Mouse (Mus musculus) embryonic facial prominence, embryonic 10.5 days (tissue): ENCODE measurements around the gene Rufy2. TPM values are rescaled to one million over a fixed set of nuclear protein-coding genes. Genes with fewer than 3 reads are reported as not detected.

ENCODE experiments used
- DNase-seq: peaks from one replicate; pipeline ENCODE4 v3.0.0-alpha.2; 2017; ENCODE audit warnings: low spot score
- H3K27ac ChIP-seq: fragments of 300-500 bp; sonication (generic); replicated peaks from 2 replicates; pipeline ENCODE4 v1.5.1; 2016; ENCODE audit warnings: mild to moderate bottlenecking
- H3K27me3 ChIP-seq: fragments of 300-500 bp; sonication (generic); replicated peaks from 2 replicates; pipeline ENCODE4 v1.6.1; 2016; ENCODE audit warnings: low read depth, mild to moderate bottlenecking; ENCODE audit not compliant: poor library complexity, severe bottlenecking
- H3K36me3 ChIP-seq: fragments of 300-500 bp; sonication (generic); replicated peaks from 2 replicates; pipeline ENCODE4 v1.6.1; 2016; ENCODE audit warnings: mild to moderate bottlenecking, moderate library complexity
- H3K4me1 ChIP-seq: fragments of 300-500 bp; sonication (generic); 2 replicates; pipeline ENCODE4 v1.6.1; 2016
- H3K4me3 ChIP-seq: fragments of 300-500 bp; sonication (generic); 2 replicates; pipeline ENCODE4 v1.5.1; 2016; ENCODE audit warnings: mild to moderate bottlenecking, moderate library complexity
- H3K9me3 ChIP-seq: fragments of 300-500 bp; sonication (generic); 2 replicates; pipeline ENCODE4 v1.6.1; 2016; ENCODE audit warnings: mild to moderate bottlenecking
- WGBS: fragments of 180-500 bp; shearing (Covaris S2); methylation state at CpG from one replicate; pipeline ENCODE4 v1.1.7; 2016; 5-methylcytosine and 5-hydroxymethylcytosine counted together
- polyA plus RNA-seq: library from polyadenylated mRNA; unstranded; fragments of >200 nt; fragmentation: Nextera tagmentation; extraction: Ambion mirVana; gene quantifications from 2 replicates; pipeline ENCODE4 v1.2.1, GENCODE M21; 2016

Rufy2 gene
- polyA plus RNA-seq, 1 experiment from 2014 or later = 25.4 TPM

GRCm38 (mm10) chr10:62987341-62987740 lies 7.3 kb downstream of the Rufy2 start:
- H3K9me3 ChIP-seq = no peaks in the 10 kb centered on the region
- no peaks in the 10 kb centered on the region for H3K27me3 ChIP-seq
- DNase-seq = peak; percentile 50
- H3K4me3 ChIP-seq = no peak overlapping the region
- no peaks in the 10 kb centered on the region for H3K4me1 ChIP-seq
- WGBS = 21% methylated on average over 3 of the region's 3 CpGs
- peaks cover 98% of the 10 kb centered on the region for H3K36me3 ChIP-seq
- H3K27ac ChIP-seq = no peak overlapping the region

GRCm38 (mm10) chr10:62990636-62991035 lies 10.6 kb downstream of the Rufy2 start:
- peaks cover 98% of the 10 kb centered on the region for H3K36me3 ChIP-seq

GRCm38 (mm10) chr10:62993991-62994390 lies 14.0 kb downstream of the Rufy2 start:
- Histone ChIP-seq H3K36me3 (peaks cover 97% of the 10 kb centered on the region), H3K4me3 (no peak overlapping the region), H3K4me1 (no peaks in the 10 kb centered on the region), H3K27ac (no peak overlapping the region), H3K27me3 (no peaks in the 10 kb centered on the region), H3K9me3 (no peaks in the 10 kb centered on the region)
- 85% methylated on average over 8 of the region's 9 CpGs for WGBS
- DNase-seq = no peak

More at GRCm38 (mm10) chr10:62990636-62991035, 10.6 kb downstream of the Rufy2 start:
- no peak for DNase-seq
- no peaks in the 10 kb centered on the region for H3K9me3 ChIP-seq
- no peaks in the 10 kb centered on the region for H3K4me1 ChIP-seq
- no peak overlapping the region for H3K27ac ChIP-seq
- no peak overlapping the region for H3K4me3 ChIP-seq
- WGBS = 94% methylated on average over 15 of the region's 15 CpGs
- no peaks in the 10 kb centered on the region for H3K27me3 ChIP-seq

GRCm38 (mm10) chr10:63000584-63000983 lies 20.6 kb downstream of the Rufy2 start:
- Histone ChIP-seq H3K9me3 (no peaks in the 10 kb centered on the region), H3K27ac (no peak overlapping the region), H3K4me1 (no peaks in the 10 kb centered on the region), H3K36me3 (peaks cover 97% of the 10 kb centered on the region), H3K4me3 (no peak overlapping the region), H3K27me3 (no peaks in the 10 kb centered on the region)
- no peak for DNase-seq
- 79% methylated on average over 9 of the region's 9 CpGs for WGBS

GRCm38 (mm10) chr10:63003252-63003651 lies 23.2 kb downstream of the Rufy2 start:
- Histone ChIP-seq H3K4me1 (no peaks in the 10 kb centered on the region), H3K4me3 (no peak overlapping the region), H3K27ac (no peak overlapping the region), H3K9me3 (no peaks in the 10 kb centered on the region), H3K27me3 (no peaks in the 10 kb centered on the region), H3K36me3 (peaks cover 99% of the 10 kb centered on the region)
- 75% methylated on average over 9 of the region's 9 CpGs for WGBS
- DNase-seq = no peak

- no peak for DNase-seq
- H3K36me3 ChIP-seq = peaks cover 100% of the 10 kb centered on the region
Measured at GRCm38 (mm10) chr10:63004556-63004955, 24.5 kb downstream of the Rufy2 start.

GRCm38 (mm10) chr10:63008193-63008592 lies 28.2 kb downstream of the Rufy2 start:
- H3K36me3 ChIP-seq = peaks cover 99% of the 10 kb centered on the region
- no peak for DNase-seq
- no peak overlapping the region for H3K27ac ChIP-seq
- WGBS = 75% methylated on average over 3 of the region's 3 CpGs
- H3K9me3 ChIP-seq = no peaks in the 10 kb centered on the region
- H3K4me3 ChIP-seq = no peak overlapping the region
- H3K27me3 ChIP-seq = no peaks in the 10 kb centered on the region
- H3K4me1 ChIP-seq = no peaks in the 10 kb centered on the region

More at GRCm38 (mm10) chr10:63004556-63004955, 24.5 kb downstream of the Rufy2 start:
- Histone ChIP-seq H3K27me3 (no peaks in the 10 kb centered on the region), H3K4me3 (no peak overlapping the region), H3K4me1 (no peaks in the 10 kb centered on the region), H3K27ac (no peak overlapping the region), H3K9me3 (no peaks in the 10 kb centered on the region)
- 92% methylated on average over 9 of the region's 9 CpGs for WGBS

GRCm38 (mm10) chr10:63010268-63010667 lies 30.2 kb downstream of the Rufy2 start:
- Histone ChIP-seq H3K27ac (no peak overlapping the region), H3K36me3 (peaks cover 98% of the 10 kb centered on the region), H3K27me3 (no peaks in the 10 kb centered on the region), H3K9me3 (no peaks in the 10 kb centered on the region), H3K4me1 (no peaks in the 10 kb centered on the region), H3K4me3 (no peak overlapping the region)
- no peak for DNase-seq
- 86% methylated on average over 4 of the region's 4 CpGs for WGBS

- no peak overlapping the region for H3K27ac ChIP-seq
- peaks cover 98% of the 10 kb centered on the region for H3K36me3 ChIP-seq
- 91% methylated on average over 6 of the region's 6 CpGs for WGBS
Measured at GRCm38 (mm10) chr10:63011556-63011955, 31.5 kb downstream of the Rufy2 start.

GRCm38 (mm10) chr10:63013476-63013875 lies 33.5 kb downstream of the Rufy2 start:
- no peaks in the 10 kb centered on the region for H3K9me3 ChIP-seq
- H3K27ac ChIP-seq = no peak overlapping the region
- no peaks in the 10 kb centered on the region for H3K27me3 ChIP-seq
- H3K4me1 ChIP-seq = no peaks in the 10 kb centered on the region
- no peak overlapping the region for H3K4me3 ChIP-seq
- WGBS = 86% methylated on average over 3 of the region's 3 CpGs
- no peak for DNase-seq
- peaks cover 95% of the 10 kb centered on the region for H3K36me3 ChIP-seq

More at GRCm38 (mm10) chr10:63011556-63011955, 31.5 kb downstream of the Rufy2 start:
- Histone ChIP-seq H3K4me1 (no peaks in the 10 kb centered on the region), H3K9me3 (no peaks in the 10 kb centered on the region), H3K4me3 (no peak overlapping the region), H3K27me3 (no peaks in the 10 kb centered on the region)
- DNase-seq = no peak

- no peak for DNase-seq
- H3K27me3 ChIP-seq = no peaks in the 10 kb centered on the region
- WGBS = 87% methylated on average over 9 of the region's 9 CpGs
- H3K36me3 ChIP-seq = peaks cover 95% of the 10 kb centered on the region
- no peak overlapping the region for H3K27ac ChIP-seq
- no peak overlapping the region for H3K4me3 ChIP-seq
- H3K4me1 ChIP-seq = no peaks in the 10 kb centered on the region
- H3K9me3 ChIP-seq = no peaks in the 10 kb centered on the region
Measured at GRCm38 (mm10) chr10:63014168-63014567, 34.1 kb downstream of the Rufy2 start.

GRCm38 (mm10) chr10:63019304-63019703 lies 39.3 kb downstream of the Rufy2 start:
- Histone ChIP-seq H3K27ac (no peak overlapping the region), H3K36me3 (peaks cover 50% of the 10 kb centered on the region), H3K9me3 (no peaks in the 10 kb centered on the region), H3K4me1 (peaks cover 21% of the 10 kb centered on the region), H3K27me3 (no peaks in the 10 kb centered on the region), H3K4me3 (no peak overlapping the region)
- no peak for DNase-seq
- WGBS = 92% methylated on average over 6 of the region's 6 CpGs

GRCm38 (mm10) chr10:63021702-63022101 lies 41.7 kb downstream of the Rufy2 start:
- Histone ChIP-seq H3K4me1 (peaks cover 38% of the 10 kb centered on the region), H3K9me3 (no peaks in the 10 kb centered on the region), H3K4me3 (peak overlapping the region; percentile 98), H3K27ac (no peak overlapping the region), H3K27me3 (no peaks in the 10 kb centered on the region), H3K36me3 (peaks cover 26% of the 10 kb centered on the region)
- WGBS = 62% methylated on average over 4 of the region's 4 CpGs
- no peak for DNase-seq
